Mouse (Mus musculus) lung, postnatal 0 days (tissue): ENCODE measurements around the gene Col23a1. TPM values are rescaled to one million over a fixed set of nuclear protein-coding genes. Genes with fewer than 3 reads are reported as not detected.

Experiments used
- ATAC-seq: fragments of 200-750 bp; cut with Nextera tagmentation; 2 replicates; pipeline ENCODE4 v1.8.0; 2017; ENCODE audit warnings: moderate library complexity
- DNase-seq: peaks from one replicate; pipeline ENCODE4 v3.0.0-alpha.2; 2016; ENCODE audit warnings: low spot score
- H3K27ac ChIP-seq: fragments of 300-500 bp; sonication (generic); 2 replicates; pipeline ENCODE4 v1.5.1; 2014; ENCODE audit warnings: antibody characterized with exemption, mild to moderate bottlenecking, low read length, mixed read lengths
- H3K27me3 ChIP-seq: fragments of 300-500 bp; sonication (generic); replicated peaks from 2 replicates; pipeline ENCODE4 v1.6.1; 2014; ENCODE audit warnings: low read length, mixed read lengths; ENCODE audit not compliant: insufficient read depth
- H3K36me3 ChIP-seq: fragments of 300-500 bp; sonication (generic); 2 replicates; pipeline ENCODE4 v1.6.1; 2014; ENCODE audit warnings: low read length, mixed read lengths; ENCODE audit not compliant: insufficient read depth
- H3K4me1 ChIP-seq: fragments of 300-500 bp; sonication (generic); 2 replicates; pipeline ENCODE4 v1.6.1; 2014; ENCODE audit warnings: antibody characterized with exemption, low read depth, low read length, mixed read lengths; ENCODE audit not compliant: insufficient read depth
- H3K4me2 ChIP-seq: fragments of 300-500 bp; sonication (generic); replicated peaks from 2 replicates; pipeline ENCODE4 v1.6.1; 2014; ENCODE audit warnings: low read depth, mild to moderate bottlenecking, low read length, moderate library complexity, mixed read lengths
- H3K4me3 ChIP-seq: fragments of 300-500 bp; sonication (generic); 2 replicates; pipeline ENCODE4 v1.5.1; 2014; ENCODE audit warnings: low read depth, low read length
- H3K9ac ChIP-seq: fragments of 300-500 bp; sonication (generic); replicated peaks from 2 replicates; pipeline ENCODE4 v1.6.1; 2014; ENCODE audit warnings: low read depth, mild to moderate bottlenecking
- H3K9me3 ChIP-seq: fragments of 300-500 bp; sonication (generic); 2 replicates; pipeline ENCODE4 v1.6.1; 2016; ENCODE audit warnings: low read length, mixed read lengths
- CTCF ChIP-seq: IDR thresholded peaks from 2 replicates; pipeline ENCODE4 v1.5.1; 2016; ENCODE audit warnings: antibody characterized with exemption, mild to moderate bottlenecking
- EP300 ChIP-seq: IDR thresholded peaks from 2 replicates; pipeline ENCODE4 v1.6.1; 2016; ENCODE audit warnings: antibody characterized with exemption, mild to moderate bottlenecking, control low read depth
- WGBS: fragments of 180-500 bp; shearing (Covaris S2); extraction: QIAGEN DNeasy Blood & Tissue Kit; methylation state at CpG from one replicate; pipeline ENCODE4 v1.1.7; 2014; 5-methylcytosine and 5-hydroxymethylcytosine counted together
- polyA plus RNA-seq: library from polyadenylated mRNA; unstranded; fragments of >200 nt; fragmentation: Nextera tagmentation; extraction: Ambion mirVana; gene quantifications from 2 replicates; pipeline ENCODE4 v1.2.1, GENCODE M21; 2015

Gene Col23a1
- polyA plus RNA-seq, 1 experiment from 2014 or later, result 17.2 TPM

- no peak overlapping the region for H3K4me3 ChIP-seq
- no peak overlapping the region for H3K9ac ChIP-seq
- ATAC-seq, result no peak
- H3K27ac ChIP-seq, result no peak overlapping the region
- TF ChIP-seq EP300 (no peak), CTCF (no peak)
- H3K36me3 ChIP-seq, result no peaks in the 10 kb centered on the region
- H3K9me3 ChIP-seq, result no peaks in the 10 kb centered on the region
- no peak overlapping the region for H3K4me2 ChIP-seq
- H3K4me1 ChIP-seq, result no peaks in the 10 kb centered on the region
- DNase-seq, result no peak
- H3K27me3 ChIP-seq, result no peaks in the 10 kb centered on the region
Measured at GRCm38 (mm10) chr11:51499776-51500175, 210.1 kb downstream of the Col23a1 start.

- Histone ChIP-seq H3K4me1 (no peaks in the 10 kb centered on the region), H3K4me2 (no peak overlapping the region), H3K9me3 (no peaks in the 10 kb centered on the region), H3K9ac (no peak overlapping the region), H3K27ac (no peak overlapping the region), H3K27me3 (no peaks in the 10 kb centered on the region), H3K4me3 (no peak overlapping the region), H3K36me3 (no peaks in the 10 kb centered on the region)
- 43% methylated on average over 10 of the region's 10 CpGs for WGBS
- DNase-seq (peak; percentile 76), ATAC-seq (peak; percentile 59)
- no peak for TF ChIP-seq CTCF
- TF ChIP-seq EP300, result no peak
Measured at GRCm38 (mm10) chr11:51502431-51502851, 212.7 kb downstream of the Col23a1 start.

GRCm38 (mm10) chr11:51504946-51505345 is 215.2 kb downstream of the Col23a1 start:
- 63% methylated on average over 3 of the region's 3 CpGs for WGBS
- no peak for DNase-seq
- no peaks in the 10 kb centered on the region for H3K9me3 ChIP-seq
- no peak overlapping the region for H3K4me2 ChIP-seq
- H3K9ac ChIP-seq, result no peak overlapping the region
- H3K36me3 ChIP-seq, result no peaks in the 10 kb centered on the region
- no peak overlapping the region for H3K27ac ChIP-seq
- no peak for TF ChIP-seq CTCF
- no peak for TF ChIP-seq EP300
- ATAC-seq, result no peak
- H3K4me1 ChIP-seq, result no peaks in the 10 kb centered on the region
- H3K27me3 ChIP-seq, result no peaks in the 10 kb centered on the region
- H3K4me3 ChIP-seq, result no peak overlapping the region

- H3K4me2 ChIP-seq, result no peak overlapping the region
- ATAC-seq, result no peak; the same call in 1 of the 2 replicates
- 51% methylated on average over 6 of the region's 6 CpGs for WGBS
- H3K9me3 ChIP-seq, result no peaks in the 10 kb centered on the region
- H3K4me3 ChIP-seq, result no peak overlapping the region
- DNase-seq, result peak; percentile 26
- no peak overlapping the region for H3K27ac ChIP-seq
- H3K36me3 ChIP-seq, result no peaks in the 10 kb centered on the region
- TF ChIP-seq EP300 (no peak), CTCF (no peak)
- H3K9ac ChIP-seq, result no peak overlapping the region
- H3K27me3 ChIP-seq, result no peaks in the 10 kb centered on the region
- H3K4me1 ChIP-seq, result no peaks in the 10 kb centered on the region
Measured at GRCm38 (mm10) chr11:51508053-51508452, 218.3 kb downstream of the Col23a1 start.

- Histone ChIP-seq H3K4me2 (no peak overlapping the region), H3K4me1 (no peaks in the 10 kb centered on the region), H3K9me3 (no peaks in the 10 kb centered on the region), H3K36me3 (no peaks in the 10 kb centered on the region), H3K9ac (no peak overlapping the region), H3K27me3 (no peaks in the 10 kb centered on the region), H3K27ac (no peak overlapping the region), H3K4me3 (no peak overlapping the region)
- DNase-seq (no peak), ATAC-seq (no peak)
- no peak for TF ChIP-seq CTCF
- TF ChIP-seq EP300, result no peak
- WGBS, result 87% methylated on average over 5 of the region's 5 CpGs
Measured at GRCm38 (mm10) chr11:51509211-51509610, 219.5 kb downstream of the Col23a1 start.

DNA sequence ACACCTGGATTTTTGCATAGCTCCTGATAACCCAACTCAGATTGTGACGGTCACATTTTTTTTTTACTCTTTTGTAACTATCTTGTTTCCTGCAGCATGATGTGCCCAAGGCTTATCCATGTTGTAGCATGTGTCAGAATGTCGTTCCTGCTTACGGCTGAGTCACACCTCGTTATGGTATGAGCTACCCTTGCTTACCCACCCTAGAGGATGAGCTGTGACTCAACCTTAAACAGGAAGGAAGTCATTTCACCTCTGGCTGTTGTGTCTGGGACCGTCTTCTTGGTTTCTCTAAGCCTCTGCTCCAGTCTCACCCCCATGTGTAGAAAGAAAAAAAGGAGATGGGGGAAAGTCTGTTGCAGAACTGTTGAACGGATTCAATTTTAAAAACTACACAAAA is 223.3 kb downstream of the Col23a1 start:
- WGBS, result 73% methylated on average over 6 of the region's 6 CpGs
- Histone ChIP-seq H3K9me3 (no peaks in the 10 kb centered on the region), H3K4me3 (no peak overlapping the region), H3K4me2 (no peak overlapping the region), H3K27me3 (no peaks in the 10 kb centered on the region), H3K4me1 (no peaks in the 10 kb centered on the region), H3K27ac (no peak overlapping the region), H3K36me3 (no peaks in the 10 kb centered on the region), H3K9ac (no peak overlapping the region)
- no peak for TF ChIP-seq CTCF
- TF ChIP-seq EP300, result no peak
- no peak for DNase-seq
- no peak for ATAC-seq

GRCm38 (mm10) chr11:51515346-51515745 is 225.6 kb downstream of the Col23a1 start:
- H3K4me1 ChIP-seq, result no peaks in the 10 kb centered on the region
- no peak overlapping the region for H3K27ac ChIP-seq
- H3K36me3 ChIP-seq, result no peaks in the 10 kb centered on the region
- H3K9me3 ChIP-seq, result no peaks in the 10 kb centered on the region
- no peak overlapping the region for H3K4me2 ChIP-seq
- ATAC-seq, result no peak
- DNase-seq, result no peak
- H3K4me3 ChIP-seq, result no peak overlapping the region
- TF ChIP-seq EP300, result no peak
- TF ChIP-seq CTCF, result no peak
- WGBS, result 86% methylated on average over 11 of the region's 11 CpGs
- no peak overlapping the region for H3K9ac ChIP-seq
- no peaks in the 10 kb centered on the region for H3K27me3 ChIP-seq
